Mouse (Mus musculus) T-cell, adult 66 days (primary cell): Measurements from ENCODE around the gene Tff1. TPM values are rescaled to one million over a fixed set of nuclear protein-coding genes. Genes with fewer than 3 reads are reported as not detected.

Experiments used
- total RNA-seq, 2 experiments: library from RNA; stranded (reverse); gene quantifications; 3 replicates in 1 of 2; 4 replicates in 1 of 2; pipeline ENCODE4 v1.2.4; 2023

Tff1 gene
- total RNA-seq, result not detected

DNA sequence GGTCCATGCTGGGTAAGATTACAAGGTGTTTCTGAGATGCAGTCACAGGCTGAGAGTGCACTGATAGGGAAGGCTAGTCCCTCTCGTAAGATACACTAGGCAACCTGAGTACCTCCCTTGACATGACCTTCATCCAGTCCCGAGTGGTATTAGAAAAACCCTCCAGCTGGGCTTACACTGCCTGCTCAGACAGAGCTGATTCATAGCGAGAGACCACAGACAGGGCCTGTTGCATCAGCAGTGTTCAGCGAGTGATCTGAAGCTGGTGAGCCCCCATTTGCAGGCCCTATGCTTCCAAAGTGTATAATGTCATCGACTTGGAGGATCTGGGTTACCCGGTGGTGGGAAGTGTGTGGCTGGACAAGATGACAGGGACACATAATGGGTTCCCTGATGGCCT lies at the start of gene Tff1:
Gene Tff1, minus strand, starts transcription at position 151 of the 400 bp plus-strand sequence.

DNA sequence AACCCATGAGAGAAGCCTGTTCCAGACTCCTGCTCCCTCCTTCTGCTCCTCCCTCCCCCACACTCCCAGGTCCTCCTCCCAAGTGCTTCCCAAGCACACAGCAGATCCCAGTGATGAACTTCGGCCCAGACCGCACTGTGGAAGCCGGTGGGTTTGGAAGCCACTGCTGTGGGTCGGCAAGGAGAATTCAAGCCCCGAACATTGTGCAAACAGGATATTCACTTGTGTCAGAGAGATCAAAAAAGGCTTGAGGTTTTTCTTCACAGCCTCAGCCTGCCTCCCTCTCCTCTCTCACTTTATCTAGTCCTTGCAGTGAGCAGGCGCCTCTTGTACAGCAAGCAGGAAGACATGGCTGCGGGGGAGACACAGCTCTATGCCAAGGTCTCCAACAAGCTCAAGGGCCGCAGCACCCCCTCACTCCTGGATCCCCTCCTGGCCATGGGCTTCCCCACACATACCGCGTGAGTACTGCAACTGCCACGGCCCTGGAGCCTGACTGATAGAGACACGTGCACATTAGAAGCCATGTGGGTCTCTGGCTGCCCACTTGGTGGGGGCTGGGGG lies 42.8 kb upstream of the Tff1 start, which contains the start of gene Ubash3a:
Gene Ubash3a, plus strand, starts transcription at position 103 of the 564 bp plus-strand sequence.

DNA sequence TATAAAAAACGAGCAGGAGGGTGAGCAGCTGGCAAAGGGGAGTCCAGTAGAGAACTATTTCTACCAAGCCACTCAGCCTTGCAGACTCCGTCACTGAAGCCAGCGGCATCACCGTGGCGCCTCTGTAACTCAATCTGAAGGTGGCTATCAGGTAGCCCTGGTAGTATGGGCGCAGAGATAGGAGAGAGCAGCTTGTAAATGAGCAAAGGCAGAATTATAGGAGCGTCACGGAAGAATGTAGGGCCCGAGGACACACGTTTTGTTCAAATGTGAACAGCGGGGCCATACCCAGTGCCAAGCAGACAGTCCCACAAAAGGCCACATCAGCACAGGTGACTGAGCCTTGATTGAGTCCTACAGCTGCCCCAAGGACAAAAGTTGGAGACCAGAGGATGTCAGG lies 33.8 kb upstream of the Tff1 start, which contains the start of gene Tmprss3:
Gene Tmprss3, minus strand, starts transcription at position 101 of the 400 bp plus-strand sequence.

DNA sequence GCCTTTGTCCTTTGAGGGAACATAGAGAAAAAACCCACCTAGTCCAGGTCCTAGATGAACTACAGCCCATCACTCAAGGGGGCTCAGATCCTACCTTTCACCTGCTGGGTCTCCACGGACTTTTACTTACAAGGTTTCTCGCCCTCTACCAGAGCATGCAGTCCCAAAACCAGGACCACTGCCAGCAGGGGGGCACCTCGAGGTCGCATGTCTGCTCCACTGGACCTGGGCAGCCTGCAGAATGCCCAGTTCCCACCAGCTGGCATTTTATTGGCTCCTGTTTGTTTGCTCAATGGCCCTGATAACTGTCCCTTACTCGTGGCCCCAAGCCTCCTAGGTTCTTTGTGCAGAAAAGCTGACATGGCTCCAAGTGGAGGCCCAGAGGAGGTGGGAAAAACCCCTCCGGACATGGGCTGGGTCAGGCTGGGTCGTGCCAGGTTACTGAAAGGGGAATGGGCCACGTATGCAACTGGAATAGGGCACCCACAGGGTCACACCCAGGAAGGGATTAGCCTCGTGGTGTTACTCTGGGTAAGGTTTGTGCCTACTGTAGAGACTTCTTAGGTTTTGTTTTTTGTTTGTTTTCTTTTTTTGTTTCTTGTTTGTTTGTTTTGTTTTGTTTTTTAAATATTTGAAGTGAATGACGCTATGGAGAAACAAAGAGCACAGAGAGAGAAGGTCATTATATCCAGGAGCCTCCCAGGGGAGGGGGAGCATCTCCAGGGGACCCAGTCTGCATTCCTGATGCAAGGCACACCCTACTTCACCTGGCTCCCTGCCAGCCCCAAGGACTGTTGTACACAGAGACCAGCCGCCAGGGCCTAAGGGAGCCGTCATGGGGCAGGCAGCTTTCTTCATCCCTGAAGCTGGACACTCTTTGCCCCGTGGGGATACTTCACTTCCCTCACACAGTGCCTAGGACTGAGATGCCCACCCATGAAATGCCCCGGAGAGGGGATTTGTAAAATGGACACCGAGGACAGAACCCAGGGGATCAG lies 20.7 kb downstream of the Tff1 start, which contains the start of gene Tff2:
Gene Tff2, minus strand, starts transcription at position 243 of the 998 bp plus-strand sequence.

DNA sequence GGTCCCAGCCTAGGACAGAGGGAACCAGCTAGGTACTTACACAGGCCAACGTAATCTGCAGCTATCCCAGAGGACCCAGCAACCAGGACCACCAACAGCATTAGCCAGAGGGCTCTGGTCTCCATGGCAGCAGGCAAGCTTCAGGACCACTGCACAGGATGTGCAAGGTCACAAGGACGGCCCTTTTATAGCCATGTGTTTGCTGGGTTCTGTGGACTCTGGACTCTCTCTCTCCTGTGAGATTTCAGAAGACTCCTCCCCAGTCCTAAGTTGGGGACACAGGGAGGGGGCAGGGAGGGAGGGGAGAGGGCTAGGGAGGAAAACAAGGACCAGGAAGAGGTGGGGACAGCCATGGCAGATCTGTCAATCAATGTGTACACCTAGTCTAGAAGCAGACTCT lies 35.6 kb downstream of the Tff1 start, which contains the start of gene Tff3:
Gene Tff3, minus strand, starts transcription at position 195 of the 400 bp plus-strand sequence.

Other genes with a start within 250 kb of the Tff1 start
- not detected for gene Umodl1, start 210.6 kb downstream of the Tff1 start, total RNA-seq
- gene Abcg1, start 107.6 kb downstream of the Tff1 start, total RNA-seq, result 100 to 1,000 TPM in 1 of 2 experiments, 10 to 100 TPM in 1; 92.6 to 116 TPM
- not detected for gene Tff3, start 35.6 kb downstream of the Tff1 start, total RNA-seq
- not detected for gene Tff2, start 21.0 kb downstream of the Tff1 start, total RNA-seq
- gene Tmprss3, start 33.7 kb upstream of the Tff1 start, total RNA-seq, result under 1 TPM; 0.24 to 0.41 TPM
- gene Ubash3a, start 42.6 kb upstream of the Tff1 start, total RNA-seq, result 100 to 1,000 TPM in 1 of 2 experiments, 10 to 100 TPM in 1; 97.2 to 107 TPM
- under 1 TPM in 1 of 2 experiments, not detected in 1; 0.73 TPM for gene Rsph1, start 112.1 kb upstream of the Tff1 start, total RNA-seq
- gene Slc37a1, start 121.5 kb upstream of the Tff1 start, total RNA-seq, result 100 to 1,000 TPM in 1 of 2 experiments, 10 to 100 TPM in 1; 93.7 to 101 TPM
- gene Pde9a, start 220.9 kb upstream of the Tff1 start, total RNA-seq, result 1 to 10 TPM in 1 of 2 experiments, under 1 TPM in 1; 0.96 to 1.2 TPM